Comparison of ENCODE assay signal across 17 mouse cellular contexts in the genomic region with DNA sequence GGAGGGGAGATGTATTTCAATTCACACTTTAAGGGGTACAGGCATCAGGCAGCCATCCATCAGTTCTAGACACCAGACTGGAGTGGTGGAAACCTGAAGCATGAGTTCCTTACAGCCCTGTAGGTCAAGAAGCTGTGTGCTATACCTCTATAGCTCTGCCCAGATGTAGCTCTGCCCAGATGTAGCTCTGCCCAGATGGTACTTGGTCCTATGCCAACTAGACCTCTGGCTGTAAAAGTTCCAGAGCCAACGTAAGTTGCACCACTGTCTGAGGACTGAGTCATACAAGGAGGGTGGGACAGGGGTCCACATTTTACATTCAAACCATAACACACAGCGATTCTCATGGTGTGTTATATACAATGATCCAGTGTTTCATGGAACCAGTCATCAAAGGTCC. TPM values are rescaled to one million over a fixed set of nuclear protein-coding genes. Genes with fewer than 3 reads are reported as not detected.
"Had no signal": no experiment of that assay in that cellular context is flagged by ENCODE, and none has a peak within 500 bp of the region (broad histone marks: within the 10 kb centered on the region; RNA-seq: fewer than 3 reads in every experiment).

No protein-coding gene starts in this region.

- H3K4me2 ChIP-seq: liver, embryonic 11.5 days; lung, embryonic 14.5 days; midbrain, embryonic 12.5 days; midbrain, embryonic 15.5 days; neural tube, embryonic 12.5 days had no signal

- DNase-seq: kidney, adult 18-20 months; kidney, adult 9 months; kidney, postnatal 14 days; layer of hippocampus, adult 9-11 months; liver, postnatal 0 days; lung, embryonic 14.5 days; thymus, adult 2 months; thymus, postnatal 14 days had no signal

- H3K27ac ChIP-seq: layer of hippocampus, adult 2 months; liver, embryonic 14.5 days; macrophage; midbrain, embryonic 12.5 days; midbrain, embryonic 15.5 days; neural tube, embryonic 12.5 days; stomach, postnatal 0 days had no signal

- H3K4me3 ChIP-seq: layer of hippocampus, adult 2 months; midbrain, embryonic 12.5 days; midbrain, embryonic 15.5 days; neural tube, embryonic 12.5 days had no signal

- H3K4me1 ChIP-seq: midbrain, embryonic 12.5 days; neural tube, embryonic 12.5 days had no signal

- H3K36me3 ChIP-seq: limb, embryonic 15.5 days; midbrain, embryonic 12.5 days; midbrain, embryonic 15.5 days; neural tube, embryonic 12.5 days had no signal

- ATAC-seq: liver, postnatal 0 days; midbrain, embryonic 15.5 days had no signal

- H3K27me3 ChIP-seq: limb, embryonic 15.5 days; midbrain, embryonic 12.5 days; midbrain, embryonic 15.5 days; neural tube, embryonic 12.5 days had no signal

- H3K9me3 ChIP-seq: limb, embryonic 15.5 days; midbrain, embryonic 12.5 days; midbrain, embryonic 15.5 days; neural tube, embryonic 12.5 days had no signal

- H3K9ac ChIP-seq: limb, embryonic 15.5 days; liver, embryonic 14.5 days; liver, postnatal 0 days; lung, embryonic 14.5 days; midbrain, embryonic 12.5 days; midbrain, embryonic 15.5 days; neural tube, embryonic 12.5 days had no signal

RNA-seq across cellular contexts. Expression of a gene that starts 28.3 kb away (rescaled TPM):
- polyA plus RNA-seq: macrophage had no signal
